Mouse (Mus musculus) cerebellum, adult 9-10 months (tissue): ENCODE results near the gene Orai3.
A peak's percentile ranks its signal among the peaks of the same experiment; 100 is the strongest.

ENCODE experiments used
- DNase-seq: peaks from one replicate; pipeline ENCODE4 v3.0.0; 2022

Orai3 gene

DNA sequence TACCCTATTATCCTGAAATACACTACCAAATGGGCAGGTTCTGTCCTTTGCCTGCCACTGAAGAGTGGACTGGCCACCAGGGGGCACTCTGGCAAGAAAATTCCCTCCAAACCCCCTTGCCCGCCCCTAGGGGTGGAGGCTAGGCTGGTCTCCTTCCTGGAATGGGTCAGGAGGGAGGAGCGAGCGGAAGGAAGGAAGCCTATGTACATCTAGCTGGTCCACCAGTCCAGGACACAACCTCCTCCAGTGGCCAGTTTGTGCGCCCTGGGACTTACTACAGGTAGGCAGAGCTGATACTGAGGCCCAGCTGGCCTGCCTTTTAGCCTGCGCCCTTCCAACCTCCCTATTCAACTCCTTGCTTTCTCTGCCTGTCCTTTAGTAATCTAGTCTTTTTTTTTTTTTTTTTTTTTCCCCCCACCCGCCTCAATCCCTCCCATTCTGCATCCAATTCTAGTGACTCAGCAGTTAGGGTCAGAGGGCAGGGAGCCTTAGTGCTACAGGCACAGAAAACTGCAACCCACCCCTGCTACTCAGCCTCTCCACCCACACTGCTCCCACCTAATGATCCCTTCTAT, 30.9 kb downstream of the Orai3 start, which contains the start of gene Hsd3b7:
TSS of gene Hsd3b7 (plus strand) at position 170 of the 575 bp plus-strand sequence.
- peak; percentile 89 for DNase-seq

DNA sequence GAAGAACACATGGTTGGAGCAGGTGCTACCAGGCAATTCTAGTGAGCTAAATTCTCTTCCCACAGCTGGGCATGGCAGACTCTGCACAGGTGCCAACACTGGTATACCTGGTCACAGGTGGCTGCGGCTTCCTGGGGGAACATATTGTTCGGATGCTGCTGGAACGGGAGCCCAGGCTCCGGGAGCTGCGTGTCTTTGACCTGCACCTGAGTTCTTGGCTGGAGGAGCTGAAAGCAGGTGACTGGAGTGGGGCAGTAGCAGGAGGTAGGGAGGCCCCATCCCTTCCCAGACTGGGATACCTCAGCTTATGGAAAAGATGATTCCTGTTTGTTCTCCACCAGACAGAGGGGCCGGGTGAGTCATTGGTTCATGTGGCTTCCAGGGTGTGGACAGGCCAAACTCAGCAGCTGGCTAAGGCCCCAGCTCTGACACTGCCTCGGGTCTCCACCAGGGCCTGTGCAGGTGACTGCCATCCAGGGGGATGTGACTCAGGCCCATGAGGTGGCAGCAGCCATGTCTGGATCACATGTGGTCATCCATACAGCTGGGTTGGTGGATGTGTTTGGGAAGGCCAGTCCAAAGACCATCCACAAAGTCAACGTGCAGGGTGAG, 31.5 kb downstream of the Orai3 start:
- peak; percentile 71 for DNase-seq

DNA sequence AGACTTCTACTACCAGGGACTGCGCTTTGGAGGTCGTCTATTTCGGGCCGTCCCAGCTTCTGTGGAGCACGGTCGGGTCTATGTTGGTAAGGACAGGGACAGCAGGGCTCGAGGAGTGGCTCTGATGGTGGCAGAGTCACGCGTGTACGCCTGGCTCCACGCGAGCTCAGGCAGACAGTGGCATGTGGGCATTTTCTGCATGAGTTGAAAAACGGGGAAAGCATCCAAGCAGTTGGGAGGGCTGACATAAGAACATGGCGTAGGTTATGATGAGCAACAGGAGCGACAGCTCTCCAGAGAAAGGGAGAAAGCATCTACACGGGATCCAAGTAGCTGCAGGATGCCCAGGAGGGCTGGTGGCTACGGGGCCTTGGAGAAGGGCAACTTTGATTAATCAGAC, 32.7 kb downstream of the Orai3 start:
- DNase-seq = peak; percentile 93

DNA sequence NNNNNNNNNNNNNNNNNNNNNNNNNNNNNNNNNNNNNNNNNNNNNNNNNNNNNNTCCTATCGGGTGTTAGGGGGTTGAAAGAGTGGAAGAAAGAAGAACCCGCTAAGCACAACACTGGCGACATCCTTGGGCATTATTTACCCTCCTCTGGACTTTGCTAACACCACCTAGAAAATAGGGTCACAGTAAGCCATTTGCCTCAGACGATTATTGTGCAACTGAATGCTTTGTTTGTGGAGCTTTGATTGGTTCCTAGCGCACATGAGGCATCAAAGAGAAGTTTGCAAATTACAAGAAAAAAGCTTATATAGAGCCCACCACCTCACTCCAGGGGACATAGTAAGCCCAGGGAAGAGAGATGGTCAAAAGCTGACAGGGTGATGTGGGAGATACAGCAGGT, 39.2 kb downstream of the Orai3 start:
- no peak for DNase-seq

DNA sequence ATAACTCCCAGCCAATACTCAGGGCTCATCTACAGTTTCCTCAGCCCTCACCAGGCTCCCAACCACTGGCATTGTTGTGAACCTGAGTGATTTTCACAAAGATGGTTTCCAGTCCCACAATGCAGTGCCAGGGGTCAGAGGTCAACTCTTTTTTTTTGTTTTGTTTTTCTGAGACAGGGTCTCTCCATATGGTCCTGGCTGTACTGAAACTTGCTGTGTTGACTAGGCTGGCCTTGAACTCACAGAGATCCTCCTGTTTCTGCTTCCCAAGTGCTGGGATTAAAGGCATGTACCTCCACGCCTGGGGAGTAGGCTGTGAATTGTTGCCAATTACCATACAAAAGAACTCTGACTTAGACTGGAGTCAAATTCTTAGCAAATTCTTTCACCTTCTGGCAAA, 40.2 kb downstream of the Orai3 start:
- no peak for DNase-seq

DNA sequence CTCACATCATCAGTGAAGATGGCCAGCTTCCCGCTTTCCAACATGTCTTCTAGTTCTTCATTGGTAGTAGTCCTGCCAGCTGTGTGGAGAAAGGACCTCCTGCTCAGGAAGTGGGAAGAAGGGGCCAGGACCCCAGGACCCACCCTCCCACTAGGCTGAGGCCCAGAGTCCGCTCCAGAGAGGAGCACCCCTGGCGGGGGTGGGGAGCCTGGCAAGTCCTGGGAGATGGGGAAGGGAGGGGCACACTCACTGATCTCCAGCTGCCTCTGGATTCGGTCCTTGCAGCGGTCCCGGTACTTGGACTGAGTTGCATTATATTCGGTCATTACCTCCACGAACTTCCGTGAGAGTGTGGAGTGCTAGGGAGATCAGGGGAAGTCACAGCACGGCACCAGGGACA, 41.0 kb downstream of the Orai3 start:
- DNase-seq = no peak

DNA sequence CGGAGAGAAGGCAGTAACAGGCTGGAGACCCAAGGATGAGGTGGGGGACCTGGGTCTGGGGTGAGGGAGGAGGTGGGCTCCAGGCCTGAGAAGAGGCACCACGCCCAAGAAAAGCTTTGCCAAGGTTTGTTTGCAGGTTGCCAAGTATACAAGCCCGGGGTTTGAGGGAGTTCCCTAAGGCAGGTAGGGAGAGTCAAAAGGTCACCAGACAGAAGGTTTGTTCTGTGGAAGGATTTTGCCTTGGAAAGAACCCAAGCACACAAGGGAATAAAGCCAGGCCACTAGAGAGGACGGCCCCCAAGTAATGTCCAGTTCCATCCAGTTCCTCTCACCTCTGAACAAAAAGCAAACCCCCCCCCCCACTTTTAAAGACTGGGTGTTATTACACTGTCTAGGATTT, 41.6 kb downstream of the Orai3 start:
- DNase-seq = peak; percentile 55

DNA sequence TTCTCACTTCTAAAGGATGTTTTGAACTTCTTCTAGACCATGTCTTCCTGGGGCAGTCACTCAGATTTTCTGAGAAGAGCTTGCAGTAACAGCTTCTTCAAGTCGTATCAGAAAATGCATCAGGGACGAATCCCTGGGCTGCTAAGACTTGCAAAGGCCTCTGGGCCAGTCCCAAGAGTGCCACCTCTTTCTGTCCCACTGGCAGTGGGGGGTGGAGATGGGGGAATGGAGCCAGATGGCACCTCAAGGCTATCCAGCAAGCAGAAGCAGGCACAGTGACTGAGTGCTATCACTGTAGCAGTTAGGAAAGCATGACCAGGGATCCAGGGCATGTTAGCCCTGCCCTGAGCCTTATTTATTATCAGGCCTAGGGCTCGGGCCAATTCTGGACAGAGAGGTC, 42.7 kb downstream of the Orai3 start:
- peak; percentile 73 for DNase-seq

DNA sequence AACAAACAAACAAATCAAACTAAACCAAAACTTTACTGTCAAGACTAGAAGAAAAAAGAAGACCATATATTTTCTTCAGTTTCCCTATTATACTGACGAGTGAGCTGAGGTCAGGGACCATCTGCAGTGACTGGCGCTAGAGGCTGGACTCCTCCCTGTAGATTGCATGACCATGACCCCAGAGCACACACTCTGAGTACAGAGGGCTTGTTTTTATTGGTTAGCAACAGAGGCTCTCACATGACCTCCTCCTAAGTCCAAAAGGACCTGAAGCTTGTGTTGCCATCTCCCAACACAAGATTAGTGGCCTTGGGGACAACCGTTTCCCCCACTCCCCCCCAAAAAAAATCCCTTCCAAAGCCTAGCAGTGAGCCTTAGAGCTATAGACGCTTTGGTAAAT, 44.2 kb downstream of the Orai3 start:
- peak; percentile 45 for DNase-seq

DNA sequence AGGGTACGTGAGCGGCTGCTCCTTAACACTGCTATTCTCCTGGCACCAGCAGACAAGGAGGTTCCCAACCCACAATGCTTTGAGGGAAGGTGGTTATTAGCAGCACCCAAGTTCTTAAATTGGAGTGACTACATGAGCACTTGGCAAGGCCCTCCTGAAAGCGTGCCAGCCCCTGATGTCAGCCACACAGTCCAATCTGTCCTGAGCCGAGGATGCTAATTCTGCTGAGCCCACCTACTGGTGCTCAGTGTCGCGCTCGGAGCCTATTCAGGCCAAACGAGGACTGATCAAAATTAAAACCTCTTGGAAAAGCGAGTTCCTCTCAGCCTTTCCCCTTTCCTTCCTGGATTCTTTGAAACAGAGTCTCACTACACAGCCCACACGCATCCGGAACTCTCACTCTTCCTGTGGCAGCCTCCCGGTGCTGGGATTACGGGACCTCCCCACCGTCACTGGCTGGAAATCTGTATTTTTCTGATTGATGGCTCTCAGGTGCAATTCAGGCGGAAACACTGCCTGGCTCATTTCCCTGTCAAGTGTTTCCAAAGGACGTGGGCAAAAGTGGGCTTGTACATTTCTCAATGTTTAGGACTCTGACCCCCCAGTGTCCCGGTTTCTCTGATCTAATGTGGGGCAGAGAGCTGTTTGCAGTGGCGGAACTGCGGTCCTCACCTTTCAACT, 44.8 kb downstream of the Orai3 start:
- DNase-seq = peak; percentile 98

DNA sequence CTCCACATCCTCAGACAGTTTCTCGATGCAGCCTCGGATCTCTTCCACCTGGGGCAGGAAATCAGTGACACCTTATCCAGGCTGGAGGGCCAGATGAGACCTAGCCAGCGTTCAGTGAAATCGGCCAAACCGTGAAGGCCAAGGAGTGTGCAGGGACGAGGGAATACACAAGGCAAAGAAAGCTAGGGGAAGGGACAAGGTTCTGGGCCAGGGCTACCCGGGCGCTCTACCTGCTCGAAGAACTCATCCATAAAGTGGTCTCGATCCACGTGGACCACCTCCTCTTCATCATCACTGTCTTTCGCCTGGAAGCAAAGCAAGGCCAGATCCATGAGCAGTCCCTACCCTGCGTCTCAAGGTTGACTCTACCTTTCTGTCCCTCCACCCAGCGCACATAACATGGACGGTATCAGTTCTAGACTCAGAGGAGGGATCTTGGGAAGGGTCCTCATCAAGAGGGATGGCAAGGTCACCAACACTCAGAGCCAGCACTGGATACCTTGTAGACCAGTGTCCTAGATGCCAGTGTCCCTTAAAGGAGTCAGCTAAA, 45.6 kb downstream of the Orai3 start:
- peak; percentile 52 for DNase-seq

DNA sequence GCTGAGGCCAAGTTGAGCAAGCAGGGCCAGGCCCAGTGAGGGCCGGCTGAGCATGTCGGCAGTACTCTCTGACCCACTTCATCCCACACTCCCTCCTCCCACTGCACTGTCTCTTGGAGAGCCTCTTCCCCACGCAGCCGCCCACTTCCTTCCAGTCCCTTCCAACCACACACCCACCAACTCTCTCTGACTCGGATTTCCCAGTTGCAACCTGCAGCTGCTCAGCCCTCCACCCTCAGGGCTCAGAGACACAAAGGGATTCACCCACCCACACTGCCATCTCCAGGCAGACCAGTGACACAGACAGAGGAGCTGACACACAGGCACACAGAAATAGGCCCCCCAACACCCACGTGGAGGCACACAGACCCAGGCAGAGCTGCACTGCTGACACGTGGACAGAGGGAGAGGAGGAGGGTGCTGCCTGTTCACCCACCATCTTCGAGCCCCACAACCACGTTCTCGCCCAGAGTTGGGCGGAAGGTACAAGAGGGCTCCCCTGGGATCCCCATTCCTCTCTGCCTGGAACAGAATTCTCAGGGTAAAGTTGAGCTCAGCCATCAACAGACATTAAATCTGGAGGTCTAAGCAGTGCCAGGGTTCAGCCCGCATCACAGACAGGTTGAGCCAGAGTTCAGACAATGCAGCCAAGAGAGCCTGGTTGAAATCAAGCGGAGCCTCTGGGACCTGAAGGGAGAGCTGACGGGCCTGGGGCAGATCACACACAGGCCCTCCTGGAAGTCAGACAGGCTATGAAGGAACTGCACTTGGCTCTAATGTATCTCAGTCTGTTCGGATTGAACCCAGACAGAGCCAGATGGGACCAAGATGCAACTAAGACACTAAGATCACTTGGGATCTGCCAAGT, 46.6 kb downstream of the Orai3 start:
- peak; percentile 76 for DNase-seq

DNA sequence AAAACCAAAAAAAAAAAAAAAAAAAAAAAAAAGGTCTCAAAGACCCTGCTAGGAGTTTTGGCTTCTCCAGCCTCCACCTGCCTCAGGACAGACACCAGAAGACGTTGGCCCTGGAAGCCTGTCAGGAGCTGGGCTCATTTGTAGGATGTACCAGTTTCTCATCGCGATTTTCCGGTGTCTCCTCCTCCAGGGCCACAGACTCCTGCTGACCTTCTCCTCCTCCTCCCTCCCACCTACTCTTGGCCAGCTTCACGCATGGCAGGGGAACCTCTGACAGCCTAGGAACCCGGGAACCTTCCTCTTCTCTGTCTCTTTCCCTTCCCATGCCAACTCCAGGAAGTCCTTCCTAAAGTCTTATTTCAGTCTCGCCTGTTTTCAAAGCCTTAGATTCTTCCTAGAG, 47.4 kb downstream of the Orai3 start:
- peak; percentile 62 for DNase-seq

DNA sequence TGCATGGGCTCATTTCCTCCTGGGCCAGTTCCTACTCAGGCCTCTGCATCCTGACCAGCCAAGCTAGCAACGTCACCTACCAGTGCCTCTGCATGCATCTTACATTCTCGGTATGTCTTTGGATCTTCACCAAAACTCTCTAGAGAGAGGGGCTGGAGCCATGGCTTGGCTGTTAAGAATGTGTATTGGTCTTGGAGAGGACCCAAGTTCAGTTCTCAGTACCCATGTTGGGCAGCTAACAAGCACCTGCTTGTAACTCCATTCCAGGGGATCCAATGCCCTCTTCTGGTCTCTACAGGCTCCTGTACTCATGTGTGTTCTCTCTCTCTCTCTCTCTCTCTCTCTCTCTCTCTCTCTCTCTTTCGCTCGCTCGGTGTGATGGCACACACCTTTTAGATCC, 48.2 kb downstream of the Orai3 start:
- peak; percentile 51 for DNase-seq

DNA sequence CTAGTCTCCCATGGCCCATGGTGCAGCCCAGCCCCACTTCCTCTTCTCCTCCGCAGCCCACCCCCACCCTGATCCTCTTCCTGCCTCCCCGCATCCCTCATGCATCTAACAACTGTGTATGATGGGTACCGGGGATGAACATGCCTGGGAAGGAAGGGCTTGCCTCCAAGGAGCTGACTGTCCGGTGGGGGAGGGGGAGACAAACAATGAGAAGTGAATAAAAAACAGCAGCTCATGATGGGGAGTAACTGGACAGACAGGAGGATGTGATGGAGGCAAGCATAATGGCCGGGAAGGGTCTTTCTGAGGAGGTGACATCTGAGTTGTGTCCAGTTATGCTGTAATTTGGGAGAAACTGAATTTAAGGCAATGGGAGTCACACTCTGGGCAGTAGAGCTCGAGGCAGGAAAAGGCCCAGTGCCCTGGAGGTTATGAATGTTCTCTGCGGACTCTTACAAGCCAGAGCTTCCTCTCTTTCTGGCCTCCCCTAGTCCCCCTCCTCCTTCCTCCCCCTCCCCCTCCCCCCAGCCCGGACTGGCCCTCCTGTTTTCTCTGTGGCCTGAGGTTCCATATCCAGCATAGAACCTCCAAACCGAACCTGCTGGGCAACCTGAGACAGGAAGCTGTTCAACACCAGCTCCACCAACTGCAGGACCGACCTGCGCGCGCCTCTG, 51.4 kb downstream of the Orai3 start:
- peak; percentile 57 for DNase-seq

DNA sequence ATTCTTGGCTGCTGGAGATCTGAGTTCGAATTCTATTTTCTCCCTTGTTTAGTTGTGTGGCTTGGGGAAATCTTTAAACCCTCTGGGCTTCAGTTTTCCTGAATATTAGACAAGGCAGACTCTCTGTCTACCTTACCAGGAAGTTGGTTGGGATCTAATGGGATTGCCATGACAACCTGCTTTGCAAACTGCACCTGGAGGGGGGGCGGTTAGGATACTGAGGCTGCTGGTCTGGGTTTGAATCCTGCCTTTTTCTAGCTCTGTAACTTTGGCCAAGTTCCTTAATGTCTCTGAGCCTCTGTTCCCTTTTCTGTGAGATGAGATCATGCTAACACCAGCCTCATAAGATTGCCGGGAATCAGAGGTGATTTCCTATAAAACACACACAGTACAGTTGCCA, 52.9 kb downstream of the Orai3 start:
- peak; percentile 53 for DNase-seq

DNA sequence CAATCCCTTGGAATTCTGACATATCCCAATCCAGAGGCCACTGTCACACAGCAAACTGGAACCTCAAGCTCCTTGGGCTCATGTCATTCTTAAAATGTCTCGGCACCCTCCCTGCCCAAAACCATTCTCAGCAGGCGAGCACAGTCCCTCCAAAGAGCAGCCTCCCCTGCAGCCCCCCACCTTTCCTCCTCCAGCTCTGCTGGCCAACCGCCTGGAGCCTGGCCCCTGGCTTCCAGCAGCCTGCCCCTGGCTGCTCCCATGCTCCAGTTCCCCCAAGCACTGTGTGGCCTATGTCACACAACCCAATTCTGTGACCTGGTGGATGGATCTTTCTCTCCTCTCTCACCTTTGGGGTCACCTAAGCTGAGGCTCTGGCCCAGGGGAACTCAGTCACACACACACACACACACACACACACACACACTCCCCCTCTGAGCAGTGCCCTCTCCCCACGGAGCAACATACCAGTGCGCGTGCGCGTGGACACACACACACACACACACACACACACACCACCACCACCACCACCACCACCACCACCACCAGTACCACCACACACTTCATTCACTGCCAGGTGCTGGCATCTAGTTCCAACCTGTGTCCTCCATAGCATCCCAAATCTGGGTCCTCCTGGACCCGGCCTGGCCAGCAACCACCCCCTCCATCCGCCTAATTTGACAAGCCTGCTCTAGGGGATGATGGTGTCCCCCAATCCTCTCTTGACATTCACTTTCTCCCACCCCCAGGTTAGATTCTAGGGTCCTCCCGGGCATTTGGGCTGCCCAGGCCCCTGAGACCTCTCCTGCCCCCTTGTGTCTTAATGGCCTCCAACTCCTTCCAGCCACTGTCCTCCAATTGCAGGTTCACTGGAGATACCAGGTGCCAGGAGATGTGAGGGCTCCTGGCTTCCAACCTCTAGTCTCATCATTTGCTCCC, 53.9 kb downstream of the Orai3 start:
- peak; percentile 78 for DNase-seq

DNA sequence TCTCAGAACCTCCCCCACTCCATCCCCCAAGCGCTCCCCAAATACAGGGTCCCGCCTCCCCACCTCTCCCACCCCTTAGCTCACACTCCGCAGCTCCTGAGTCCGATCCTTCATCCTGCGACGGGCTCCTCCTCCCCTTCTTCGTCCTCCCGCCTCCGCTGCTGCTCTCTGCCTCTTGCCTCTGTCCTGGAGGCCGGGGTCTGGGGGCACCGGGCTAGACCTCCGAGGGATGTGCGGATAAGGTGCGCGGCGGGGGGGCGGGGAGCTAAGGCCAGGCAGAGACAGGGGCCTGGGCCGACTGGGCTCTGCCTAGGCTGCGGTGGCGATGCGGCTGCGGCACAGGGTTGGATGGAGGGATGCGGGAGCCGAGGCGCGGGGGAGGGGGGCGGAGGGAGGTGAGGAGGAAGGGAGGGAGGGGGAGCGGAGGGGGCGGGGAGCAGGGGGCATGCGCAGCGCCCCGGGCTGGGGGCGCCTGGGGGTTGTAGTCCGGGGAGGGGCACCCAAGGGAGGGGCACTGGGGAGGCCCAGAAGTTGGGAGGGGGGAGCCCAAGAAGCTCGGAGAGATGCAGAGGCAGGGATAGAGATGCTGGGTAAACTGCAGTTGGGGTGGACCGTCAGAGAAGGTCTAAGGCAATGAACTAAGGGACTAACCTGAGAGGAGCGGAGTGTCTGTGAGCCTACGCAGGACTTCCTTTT, 54.7 kb downstream of the Orai3 start, which contains the start of the genes Stx4a and Stx1b:
TSS of gene Stx4a (plus strand) at position 119 of the 696 bp plus-strand sequence.
TSS of gene Stx1b (minus strand) at position 374 of the 696 bp plus-strand sequence.
- DNase-seq = peak; percentile 82
